Mouse (Mus musculus): ENCODE measurements around the gene Armc9. TPM values are rescaled to one million over a fixed set of nuclear protein-coding genes. Genes with fewer than 3 reads are reported as not detected.
A peak's percentile ranks its signal among the peaks of the same experiment; 100 is the strongest.

Armc9 gene
- total and polyA plus RNA-seq, 3 experiments = 7.2 to 12.0 TPM; not detected in 1

DNA sequence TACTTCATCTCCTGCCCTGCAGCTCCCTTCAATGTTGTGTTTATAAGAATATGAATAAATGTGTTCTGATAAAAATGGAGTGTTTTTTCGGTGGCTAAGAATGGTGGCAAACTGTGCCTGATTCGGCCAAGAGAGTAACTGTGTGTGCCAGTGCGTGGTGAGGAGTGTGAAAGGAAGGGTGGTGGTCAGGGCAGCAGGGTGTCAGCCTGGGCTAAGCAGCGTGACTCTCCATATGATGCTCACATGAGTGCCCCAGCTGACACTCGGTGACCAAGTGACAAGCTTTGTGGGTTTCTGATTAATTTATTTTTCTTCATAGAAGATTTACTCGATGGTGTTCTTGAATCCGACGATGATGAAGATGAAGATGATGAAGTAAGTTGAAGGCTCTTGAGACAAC, 58.2 kb downstream of the Armc9 start:
- H3K79me2 ChIP-seq (ENCODE audit: control insufficient read depth, insufficient read depth, low read length, poor library complexity) = no peaks in the 10 kb centered on the region
- H3K9me3 ChIP-seq (replicated peaks; ENCODE audit: insufficient read depth, low read length) = no peaks in the 10 kb centered on the region
- H3K4me1 ChIP-seq (ENCODE audit: control insufficient read depth in 1 of 2, insufficient read depth in 2 of 2, low read length in 2 of 2) = peaks cover 13 to 24% of the 10 kb centered on the region in 2 experiments
- H3K27ac ChIP-seq (ENCODE audit: control insufficient read depth, low read depth, low read length) = no peak overlapping the region
- no peaks in the 10 kb centered on the region for H3K27me3 ChIP-seq (ENCODE audit: control insufficient read depth in 1 of 2, insufficient read depth in 2 of 2, low read length in 2 of 2)
- H3K4me3 ChIP-seq (ENCODE audit: control insufficient read depth in 1 of 2, insufficient read depth in 1 of 2, low read depth in 2 of 2, low read length in 2 of 2) = no peak overlapping the region
- TF ChIP-seq BHLHE40 (IDR thresholded peaks at IDR 0.05; ENCODE audit: borderline replicate concordance, low read depth, low read length) (no peak), MEF2A (IDR thresholded peaks at IDR 0.05; ENCODE audit: extremely low read depth, insufficient replicate concordance, low read depth, low read length, poor library complexity, severe bottlenecking) (no peak), ZKSCAN1 (IDR thresholded peaks at IDR 0.05; ENCODE audit: low read depth, low read length) (no peak), NRF1 (IDR thresholded peaks at IDR 0.05; ENCODE audit: insufficient read depth, low read depth, low read length, poor library complexity, severe bottlenecking) (no peak), KAT2A (conservative IDR thresholded peaks at IDR 0.05; ENCODE audit: low read depth, low read length) (no peak), TBP (IDR thresholded peaks at IDR 0.05; ENCODE audit: low read depth, low read length) (no peak), MYC (IDR thresholded peaks at IDR 0.05; ENCODE audit: low read depth, low read length) (no peak), MXI1 (IDR thresholded peaks at IDR 0.05; ENCODE audit: low read depth, low read length) (no peak), UBTF (IDR thresholded peaks at IDR 0.05; ENCODE audit: borderline replicate concordance, insufficient read depth, low read depth, low read length) (no peak), USF1 (IDR thresholded peaks at IDR 0.05; ENCODE audit: low read depth, low read length) (no peak), USF2 (IDR thresholded peaks at IDR 0.05; ENCODE audit: borderline replicate concordance in 1 of 2, insufficient read depth in 1 of 2, low read depth in 1 of 2, low read length in 2 of 2) (no peak)
- DNase-seq (ENCODE audit: low read depth, low spot score) = no peak
- H3K36me3 ChIP-seq (ENCODE audit: control insufficient read depth in 1 of 2, insufficient read depth in 2 of 2, low read length in 2 of 2) = peaks cover 0 to 20% of the 10 kb centered on the region in 2 experiments; a peak in 2 of 4 replicates
- H3K9ac ChIP-seq (ENCODE audit: control insufficient read depth, low read depth, low read length, poor library complexity, severe bottlenecking) = no peak overlapping the region

DNA sequence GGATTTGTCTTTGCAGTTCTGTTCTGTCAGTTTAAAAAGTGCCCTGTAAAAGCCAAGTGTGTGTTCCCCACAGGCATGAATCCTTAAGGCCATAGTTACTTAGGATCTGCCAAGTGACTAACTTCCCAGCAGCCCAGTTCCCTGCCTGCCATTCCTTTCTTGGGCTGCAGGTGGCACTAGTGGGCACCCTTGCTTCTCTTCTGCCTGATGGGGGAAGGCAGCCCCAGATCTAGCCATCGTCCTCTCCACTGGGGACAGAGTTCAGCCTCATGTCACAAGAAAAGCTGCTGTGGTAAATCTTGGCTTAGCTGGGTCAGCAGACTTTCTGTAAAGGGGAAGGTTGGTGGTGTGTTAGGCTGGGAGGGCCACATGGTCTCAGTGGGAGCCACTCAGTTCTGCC, 59.6 kb downstream of the Armc9 start:
- Histone ChIP-seq H3K36me3 (ENCODE audit: control insufficient read depth in 1 of 2, insufficient read depth in 2 of 2, low read length in 2 of 2) (peaks cover 0 to 20% of the 10 kb centered on the region in 2 experiments; a peak in 2 of 4 replicates), H3K27ac (ENCODE audit: control insufficient read depth, low read depth, low read length) (no peak overlapping the region), H3K9me3 (replicated peaks; ENCODE audit: insufficient read depth, low read length) (no peaks in the 10 kb centered on the region), H3K79me2 (ENCODE audit: control insufficient read depth, insufficient read depth, low read length, poor library complexity) (no peaks in the 10 kb centered on the region), H3K4me1 (ENCODE audit: control insufficient read depth in 1 of 2, insufficient read depth in 2 of 2, low read length in 2 of 2) (peaks cover 13 to 24% of the 10 kb centered on the region in 2 experiments), H3K4me3 (ENCODE audit: control insufficient read depth in 1 of 2, insufficient read depth in 1 of 2, low read depth in 2 of 2, low read length in 2 of 2) (no peak overlapping the region), H3K27me3 (ENCODE audit: control insufficient read depth in 1 of 2, insufficient read depth in 2 of 2, low read length in 2 of 2) (no peaks in the 10 kb centered on the region), H3K9ac (ENCODE audit: control insufficient read depth, low read depth, low read length, poor library complexity, severe bottlenecking) (no peak overlapping the region)
- DNase-seq (ENCODE audit: low read depth, low spot score) = peak; percentile 82
- TF ChIP-seq ZNF384 (IDR thresholded peaks at IDR 0.05; ENCODE audit: low read depth, low read length) (no peak), E2F4 (IDR thresholded peaks at IDR 0.05; ENCODE audit: borderline replicate concordance, low read depth, low read length) (no peak), POLR2A (IDR thresholded peaks at IDR 0.05; ENCODE audit: control insufficient read depth in 1 of 2, insufficient read depth in 1 of 2, low read depth in 1 of 2, low read length in 2 of 2, poor library complexity in 1 of 2) (no peak), SMC3 (IDR thresholded peaks at IDR 0.05; ENCODE audit: low read depth, low read length) (peak; percentile 88), POLR2AphosphoS2 (IDR thresholded peaks at IDR 0.05; ENCODE audit: low read length) (no peak), ELF1 (IDR thresholded peaks at IDR 0.05; ENCODE audit: low read depth, low read length) (no peak), TAL1 (IDR thresholded peaks at IDR 0.05; ENCODE audit: low read length) (no peak), MYC (IDR thresholded peaks at IDR 0.05; ENCODE audit: low read depth, low read length) (no peak), SIN3A (IDR thresholded peaks at IDR 0.05; ENCODE audit: low read length) (0 out of 2 replicates have a peak, but pooled peaks have one; percentile 35), EP300 (IDR thresholded peaks at IDR 0.05; ENCODE audit: low read depth in 1 of 2, low read length in 2 of 2) (no peak), HCFC1 (IDR thresholded peaks at IDR 0.05; ENCODE audit: low read depth, low read length) (no peak), CTCF (IDR thresholded peaks at IDR 0.05 in 2 of 3, conservative IDR thresholded peaks at IDR 0.05 in 1 of 3; ENCODE audit: control insufficient read depth in 1 of 3, insufficient read depth in 1 of 3, low read depth in 2 of 3, low read length in 3 of 3, poor library complexity in 1 of 3, severe bottlenecking in 1 of 3) (peak; percentile 88 to 98 (median 91)), NRF1 (IDR thresholded peaks at IDR 0.05; ENCODE audit: insufficient read depth, low read depth, low read length, poor library complexity, severe bottlenecking) (no peak), USF1 (IDR thresholded peaks at IDR 0.05; ENCODE audit: low read depth, low read length) (no peak), RCOR1 (IDR thresholded peaks at IDR 0.05; ENCODE audit: low read depth, low read length) (no peak), RAD21 (IDR thresholded peaks at IDR 0.05; ENCODE audit: low read depth, low read length) (peak; percentile 64), POLR2AphosphoS5 (IDR thresholded peaks at IDR 0.05; ENCODE audit: borderline replicate concordance, low read depth, low read length) (no peak), JUND (IDR thresholded peaks at IDR 0.05; ENCODE audit: low read depth, low read length) (no peak), ZC3H11A (IDR thresholded peaks at IDR 0.05; ENCODE audit: low read depth, low read length) (peak; percentile 75), BHLHE40 (IDR thresholded peaks at IDR 0.05; ENCODE audit: borderline replicate concordance, low read depth, low read length) (no peak), NELFE (IDR thresholded peaks at IDR 0.05; ENCODE audit: low read depth, low read length) (no peak)
